Mouse (Mus musculus) R1 (cell line): ENCODE results near the gene Auts2.
A peak's percentile ranks its signal among the peaks of the same experiment; 100 is the strongest.

Experiments
- DNase-seq: peaks from one replicate; pipeline ENCODE4 v3.0.0-alpha.2; 2018; ENCODE audit warnings: low read depth, low spot score

Gene Auts2

DNA sequence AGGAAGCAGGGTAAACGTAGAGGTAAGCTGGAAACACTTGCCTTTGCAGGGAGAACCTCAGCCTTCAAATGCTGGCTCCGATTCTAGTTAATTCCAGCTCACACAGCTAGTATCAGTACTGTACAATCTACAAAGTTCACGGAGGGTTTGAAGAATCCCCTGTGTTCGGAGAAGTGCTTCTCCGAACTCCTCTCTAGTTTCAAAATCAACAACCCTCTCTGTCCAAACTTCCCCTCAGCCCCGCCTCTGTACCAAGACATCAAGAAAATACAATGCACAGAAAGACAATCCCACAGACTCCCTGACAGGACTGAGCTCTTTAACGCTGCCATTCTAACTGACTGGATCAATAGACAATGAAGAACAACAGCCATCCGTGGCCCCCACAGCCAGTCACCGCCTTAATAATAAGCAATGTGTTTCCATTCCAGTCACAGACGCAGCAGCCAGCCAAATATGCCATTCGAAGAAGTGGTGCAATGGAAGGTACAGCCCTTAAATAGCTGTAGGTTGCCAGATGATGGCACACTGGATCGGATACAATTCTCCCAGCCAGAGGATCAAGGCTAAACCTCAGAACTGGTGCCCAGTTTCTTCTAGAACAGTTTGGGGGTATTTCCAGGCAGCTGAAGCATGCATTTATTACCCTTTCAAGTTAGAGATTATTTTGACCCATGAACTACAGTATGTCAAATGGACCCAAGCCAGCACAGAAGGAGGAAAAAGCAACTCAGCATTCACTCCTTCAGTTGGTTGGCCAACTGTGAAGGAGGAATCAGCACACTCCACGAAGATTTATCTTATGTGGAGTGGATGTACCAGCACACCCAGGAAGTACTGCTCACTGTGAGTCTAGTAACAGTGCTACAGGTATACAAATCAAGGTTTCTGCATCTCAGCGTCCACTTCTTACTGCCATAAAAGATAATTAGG lies 151.0 kb downstream of the Auts2 start:
- DNase-seq, result no peak

DNA sequence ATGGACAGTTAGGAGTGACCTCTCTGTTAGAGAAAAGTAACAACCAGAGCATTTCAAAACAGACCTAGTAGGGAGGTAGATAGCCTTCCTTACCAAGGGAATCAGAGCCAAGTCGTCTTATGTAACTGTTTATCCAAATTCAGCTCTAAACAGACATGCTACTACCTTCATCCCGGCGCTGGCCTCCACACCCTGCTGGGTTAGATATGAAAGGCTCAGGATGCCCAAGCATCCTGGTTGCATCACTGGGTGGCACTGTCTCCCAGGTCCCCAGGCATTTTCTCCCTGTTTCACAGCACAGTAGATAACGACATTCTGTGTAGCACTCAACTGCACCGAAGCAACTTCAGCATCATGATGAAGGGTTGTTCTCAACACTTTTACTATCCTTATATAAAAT lies 154.4 kb downstream of the Auts2 start:
- DNase-seq, result no peak

- DNase-seq, result no peak
Measured at GRCm38 (mm10) chr5:132385244-132385855, 157.8 kb downstream of the Auts2 start.

GRCm38 (mm10) chr5:132380261-132380660 lies 162.9 kb downstream of the Auts2 start:
- DNase-seq, result no peak

DNA sequence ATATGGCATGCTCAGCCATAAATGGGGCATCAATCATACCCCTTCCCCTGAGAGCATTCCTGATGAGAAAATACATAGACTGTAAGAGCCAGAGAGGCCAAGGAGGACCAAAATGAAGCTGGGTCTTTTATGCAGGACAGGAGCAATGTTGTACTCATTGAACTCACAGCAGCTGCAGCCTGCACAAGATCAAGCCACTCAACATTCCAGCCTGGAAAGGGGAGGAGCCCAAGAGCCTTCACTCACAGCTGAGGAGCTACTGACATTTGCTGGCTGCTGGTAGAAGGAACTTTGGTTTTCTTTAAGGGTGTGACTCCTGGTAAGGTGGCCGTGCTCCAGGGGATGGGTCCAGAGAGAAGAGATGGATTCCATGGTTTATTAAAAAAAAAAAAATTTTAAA lies 164.2 kb downstream of the Auts2 start:
- no peak for DNase-seq

DNA sequence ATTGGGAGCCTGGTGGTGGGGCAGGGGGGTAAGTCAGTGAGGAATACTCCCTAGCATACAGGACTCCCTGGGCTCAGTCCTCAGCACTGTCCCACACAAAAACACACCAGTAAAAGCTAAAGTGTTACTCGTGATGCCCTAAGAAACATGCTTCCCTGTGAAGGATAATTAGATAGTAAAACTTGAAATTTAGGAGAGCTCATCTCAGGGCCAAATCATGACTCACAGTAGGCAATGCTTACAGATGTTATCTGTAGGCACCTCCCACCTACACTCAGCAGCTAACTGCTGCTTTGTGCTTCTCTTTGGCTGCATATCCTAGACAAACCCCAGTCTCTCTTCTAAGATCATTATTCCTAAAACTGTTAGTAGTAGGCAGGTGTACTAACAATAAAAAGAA lies 168.0 kb downstream of the Auts2 start:
- DNase-seq, result no peak

DNA sequence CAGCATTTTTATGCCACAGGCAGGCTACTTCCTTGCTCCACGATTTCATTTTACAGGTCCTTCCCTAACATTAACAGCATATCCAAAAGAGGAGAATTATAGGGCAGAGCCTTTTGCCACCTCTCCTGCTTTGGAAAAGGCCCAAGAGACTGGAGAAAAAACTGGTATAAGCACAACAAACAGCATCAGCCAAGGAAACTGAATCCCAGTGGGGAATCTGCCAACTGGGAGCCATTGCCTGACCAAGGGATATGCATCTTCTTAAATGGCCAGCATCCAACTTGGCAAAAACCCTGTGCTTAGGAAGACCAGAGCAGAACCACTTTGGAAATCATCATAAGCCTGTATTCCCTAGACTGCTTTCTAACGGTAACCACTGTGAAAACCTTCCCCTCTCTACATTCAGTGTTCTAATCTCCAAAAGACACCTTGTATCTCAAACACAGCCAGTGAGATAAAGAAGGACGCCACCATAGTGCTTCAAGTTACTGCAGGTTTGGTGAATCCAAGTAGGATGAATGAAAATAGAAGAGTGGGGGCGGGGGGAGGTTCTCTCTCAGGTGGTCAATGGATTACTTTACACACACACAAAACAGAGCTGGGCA lies 169.6 kb downstream of the Auts2 start:
- no peak for DNase-seq

- no peak for DNase-seq
Measured at GRCm38 (mm10) chr5:132372605-132373004, 170.5 kb downstream of the Auts2 start.

DNA sequence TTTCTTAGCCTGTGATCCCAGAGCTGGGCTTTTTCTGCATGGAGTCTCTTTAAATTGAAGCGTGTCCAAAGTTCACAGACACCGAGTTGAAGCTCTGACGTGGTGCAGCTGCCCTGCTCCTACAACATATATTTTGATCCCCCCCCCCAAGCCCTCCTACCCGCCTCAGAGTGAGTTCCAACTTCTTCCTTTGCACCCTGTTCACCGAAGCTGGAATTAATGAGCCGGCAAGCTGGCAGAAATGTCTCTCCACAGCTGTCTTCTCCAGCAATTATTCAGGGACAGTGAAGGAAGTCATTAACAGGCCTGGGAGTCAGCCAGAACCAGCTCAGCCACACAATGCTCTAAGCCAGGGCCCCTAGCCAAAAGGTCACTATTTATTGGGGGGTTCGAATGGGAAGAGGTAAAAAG lies 174.5 kb downstream of the Auts2 start:
- DNase-seq, result no peak

DNA sequence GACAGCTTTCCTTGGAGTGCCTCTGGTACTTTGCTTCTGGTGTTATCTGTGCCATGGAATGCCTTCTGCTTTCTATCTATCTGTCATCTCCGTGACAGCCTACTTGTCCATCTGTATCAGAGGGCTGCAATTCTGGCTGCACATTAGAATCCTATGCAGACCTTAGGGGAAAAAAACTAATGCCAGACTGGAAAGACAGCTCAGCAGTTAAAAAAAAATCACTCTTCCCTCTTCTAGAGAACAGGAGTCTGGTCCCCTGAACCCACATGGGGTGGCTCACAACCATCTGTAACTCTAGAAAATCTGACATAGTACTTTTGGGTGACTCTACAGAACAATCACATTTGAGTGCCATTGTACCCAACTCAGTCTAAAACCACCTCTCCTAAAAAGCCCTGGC lies 181.9 kb downstream of the Auts2 start:
- DNase-seq, result no peak

DNA sequence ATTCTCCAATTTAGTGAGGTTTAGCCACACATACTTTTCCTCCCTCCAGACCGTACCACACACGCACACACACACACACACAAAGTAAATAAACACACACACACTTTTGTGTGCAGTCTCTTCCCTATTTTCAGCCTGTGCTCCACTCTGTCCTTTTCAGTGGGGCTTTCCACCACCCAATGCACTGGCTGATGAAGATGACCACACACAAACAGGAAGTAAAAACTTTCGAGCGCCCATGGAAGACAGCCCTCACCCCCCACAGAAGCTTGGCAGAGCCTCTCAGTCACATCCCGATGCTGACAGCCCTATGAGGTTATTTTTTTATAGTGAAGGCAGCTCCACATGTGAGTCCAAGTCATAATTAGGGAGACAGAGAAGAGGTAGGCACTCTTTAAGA lies 185.4 kb downstream of the Auts2 start:
- no peak for DNase-seq

- DNase-seq, result no peak
Measured at GRCm38 (mm10) chr5:132355935-132356334, 187.2 kb downstream of the Auts2 start.

DNA sequence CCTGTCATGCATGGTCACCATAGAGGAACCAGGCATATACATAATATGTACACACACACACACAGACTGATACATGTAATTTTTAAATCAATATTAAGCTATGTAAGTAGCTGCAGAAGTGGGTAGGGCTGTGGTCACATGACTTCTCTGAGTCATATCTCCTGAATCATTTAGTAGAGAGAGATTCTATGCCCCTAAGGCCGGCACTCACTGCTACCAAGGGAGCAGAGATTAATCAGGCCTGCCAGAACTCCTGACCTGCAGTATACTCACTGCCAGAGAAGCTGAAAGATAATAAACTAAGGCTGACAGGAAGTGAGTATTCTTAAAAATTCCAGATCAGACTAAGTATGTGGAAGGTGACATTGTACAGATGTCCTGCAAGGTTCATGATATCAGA lies 190.7 kb downstream of the Auts2 start:
- DNase-seq, result no peak

- DNase-seq, result no peak
Measured at GRCm38 (mm10) chr5:132351139-132351538, 192.0 kb downstream of the Auts2 start.

GRCm38 (mm10) chr5:132341315-132341714 lies 201.8 kb downstream of the Auts2 start:
- no peak for DNase-seq

- DNase-seq, result no peak
Measured at GRCm38 (mm10) chr5:132337677-132338076, 205.5 kb downstream of the Auts2 start.

DNA sequence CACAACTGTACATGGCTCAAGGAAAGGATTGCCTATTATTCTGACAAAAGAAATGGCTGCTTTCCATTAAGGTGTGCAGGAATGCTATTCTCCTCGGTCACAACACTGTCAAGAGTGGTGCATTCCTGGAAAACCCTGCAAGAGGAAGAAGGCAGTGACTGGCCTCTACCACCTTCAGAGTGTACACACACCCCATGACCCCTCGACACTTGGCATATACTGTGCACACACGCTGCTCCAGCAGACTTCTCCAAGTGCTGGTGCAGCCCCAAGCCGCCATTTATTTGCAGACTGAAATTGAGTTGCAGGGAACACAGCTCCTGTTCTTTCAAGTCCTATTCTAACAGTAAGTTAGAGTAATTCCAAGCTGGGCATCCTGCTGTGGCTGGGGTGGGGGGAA lies 207.4 kb downstream of the Auts2 start:
- DNase-seq, result no peak

GRCm38 (mm10) chr5:132334796-132335195 lies 208.3 kb downstream of the Auts2 start:
- no peak for DNase-seq

DNA sequence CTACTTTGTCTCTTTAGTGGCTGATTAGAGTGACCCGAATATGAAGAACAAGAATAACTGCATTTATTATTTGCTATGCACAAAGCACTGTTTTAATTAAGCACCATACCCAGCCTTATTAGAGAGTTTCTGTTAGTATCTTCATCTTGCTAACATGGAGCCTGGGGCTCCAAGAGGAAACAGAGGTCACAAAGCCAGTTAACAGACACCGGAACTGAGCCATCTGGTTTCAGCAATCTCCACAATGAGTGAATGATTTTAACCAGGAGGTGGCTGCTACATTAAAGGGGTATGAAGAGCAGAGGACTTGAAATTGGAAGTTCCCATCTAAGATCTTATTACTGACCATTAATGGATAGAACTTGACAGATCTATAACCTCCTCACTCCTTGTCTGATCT lies 209.4 kb downstream of the Auts2 start:
- DNase-seq, result no peak

DNA sequence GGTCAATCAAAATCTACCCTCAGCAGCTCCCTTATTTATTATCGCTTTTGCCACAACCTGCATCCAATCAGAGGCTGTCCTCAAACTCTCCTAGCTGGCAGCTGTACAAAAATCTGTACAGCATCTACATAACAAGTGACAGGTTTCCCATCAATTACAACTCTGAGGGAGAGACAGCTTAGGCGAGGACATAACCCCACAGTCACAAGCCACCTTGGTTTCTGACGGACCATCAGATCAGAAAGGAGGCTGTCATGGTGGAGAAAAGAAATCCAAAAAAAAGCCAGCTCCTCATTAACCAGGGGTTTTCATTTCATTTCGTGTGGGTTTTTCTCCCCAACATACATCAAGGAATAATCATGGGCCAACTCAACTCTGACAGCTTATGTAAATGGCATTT lies 210.6 kb downstream of the Auts2 start:
- DNase-seq, result no peak

- peak; percentile 31 for DNase-seq
Measured at GRCm38 (mm10) chr5:132329171-132329936, 213.8 kb downstream of the Auts2 start.
